Mouse (Mus musculus): ENCODE measurements at regions not wholly inside any gene's neighbourhood (a gene's known extent, or its start where the extent isn't known, plus 50 kb on each side); places are given as distances from the start of the nearest gene placed in this dataset.
"Not testable (repeated sequence)": the region's sequence is repeated elsewhere in the genome, so short reads cannot be mapped to it uniquely, and the experiment has no call there.

DNA sequence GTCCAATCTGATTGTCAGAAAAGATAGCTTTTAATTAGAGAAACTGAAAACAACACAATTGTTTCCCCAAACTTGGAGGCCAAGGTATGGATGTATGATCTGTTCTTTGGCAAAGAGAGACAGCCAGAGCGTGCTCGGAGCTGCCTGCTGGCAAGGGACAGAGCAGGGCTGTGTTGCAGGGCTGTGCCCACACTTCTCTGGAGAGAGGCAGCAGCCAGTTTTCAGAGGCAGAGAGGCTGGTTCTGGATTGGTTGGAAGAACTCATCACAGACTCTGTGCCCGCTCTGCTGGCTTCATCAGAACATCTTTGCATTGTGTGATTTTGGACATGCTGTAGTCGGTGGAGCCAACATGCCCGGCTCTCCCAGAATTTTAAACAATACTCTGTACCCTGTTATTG is 123.5 kb upstream of the St6galnac5 start:
- no peaks in the 10 kb centered on the region for H3K36me3 ChIP-seq (ENCODE audit: control insufficient read depth, insufficient read depth, low read length)
- H3K27me3 ChIP-seq (ENCODE audit: control insufficient read depth, insufficient read depth, low read length): no peaks in the 10 kb centered on the region
- no peak overlapping the region for H3K27ac ChIP-seq (replicated peaks; ENCODE audit: insufficient read depth, low read depth, low read length)
- H3K79me2 ChIP-seq (ENCODE audit: control insufficient read depth, insufficient read depth, low read length): no peaks in the 10 kb centered on the region
- no peak overlapping the region for H3K4me3 ChIP-seq (ENCODE audit: insufficient read depth, low read depth, low read length)
- 93% methylated on average over 5 of the region's 5 CpGs for WGBS
- DNase-seq (ENCODE audit: extremely low read depth, low read depth, low spot score): no peak
- TF ChIP-seq POLR2A (IDR thresholded peaks at IDR 0.05; ENCODE audit: extremely low read depth, insufficient read depth, low read length) (no peak), CTCF (IDR thresholded peaks at IDR 0.05; ENCODE audit: low read depth, low read length) (no peak)
- no peaks in the 10 kb centered on the region for H3K4me1 ChIP-seq (ENCODE audit: control insufficient read depth, insufficient read depth, low read length)
- H3K9ac ChIP-seq (ENCODE audit: low read depth, low read length): no peak overlapping the region

DNA sequence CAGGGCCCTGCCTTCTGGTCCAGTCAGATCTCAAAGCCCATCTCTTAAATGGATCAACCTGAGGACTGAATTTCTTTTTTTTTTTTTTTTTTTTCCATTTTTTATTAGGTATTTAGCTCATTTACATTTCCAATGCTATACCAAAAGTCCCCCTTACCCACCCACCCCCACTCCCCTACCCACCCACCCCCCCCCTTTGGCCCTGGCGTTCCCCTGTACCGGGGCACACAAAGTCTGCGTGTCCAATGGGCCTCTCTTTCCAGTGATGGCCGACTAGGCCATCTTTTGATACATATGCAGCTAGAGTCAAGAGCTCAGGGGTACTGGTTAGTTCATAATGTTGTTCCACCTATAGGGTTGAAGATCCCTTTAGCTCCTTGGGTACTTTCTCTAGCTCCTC is 108.5 kb upstream of the St6galnac5 start:
- 87% methylated on average over 4 of the region's 4 CpGs for WGBS
- DNase-seq (ENCODE audit: extremely low read depth, low read depth, low spot score); H3K27ac ChIP-seq (replicated peaks; ENCODE audit: insufficient read depth, low read depth, low read length); H3K79me2 ChIP-seq (ENCODE audit: control insufficient read depth, insufficient read depth, low read length); H3K4me3 ChIP-seq (ENCODE audit: insufficient read depth, low read depth, low read length); H3K4me1 ChIP-seq (ENCODE audit: control insufficient read depth, insufficient read depth, low read length); H3K9ac ChIP-seq (ENCODE audit: low read depth, low read length); H3K36me3 ChIP-seq (ENCODE audit: control insufficient read depth, insufficient read depth, low read length); H3K27me3 ChIP-seq (ENCODE audit: control insufficient read depth, insufficient read depth, low read length): not testable (repeated sequence)

DNA sequence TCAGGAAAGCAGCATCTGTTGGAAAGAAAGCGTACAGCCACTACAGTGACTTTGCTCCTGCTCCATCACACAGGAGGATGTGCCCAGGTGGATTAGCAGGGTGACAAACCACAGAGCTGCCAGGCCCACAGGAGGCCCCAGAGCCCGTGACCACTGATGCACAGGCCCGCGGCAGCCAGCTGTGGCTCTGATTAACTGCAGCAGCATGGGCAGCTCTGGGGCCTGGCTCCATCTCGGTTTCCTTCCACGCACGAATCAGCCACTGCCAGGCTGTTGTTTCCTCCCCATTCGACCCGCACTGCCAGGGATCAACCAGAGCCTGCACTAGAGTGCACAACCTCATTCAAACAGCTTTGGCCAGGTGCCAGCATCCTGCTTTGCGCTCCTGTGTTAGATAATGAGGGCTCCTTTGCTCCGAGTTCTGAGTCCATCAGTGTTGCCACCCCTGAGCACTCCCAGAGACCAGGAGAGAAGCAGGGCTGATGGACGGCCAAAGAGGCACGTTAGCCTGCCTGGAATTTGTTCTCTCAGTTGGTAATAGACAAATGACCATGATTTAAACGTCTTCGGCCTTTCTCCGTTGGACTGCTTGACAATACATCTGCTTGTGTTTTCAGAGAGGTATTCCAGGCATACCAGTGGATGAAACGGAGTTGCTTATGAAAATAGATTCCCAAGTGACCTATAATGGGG is 103.2 kb upstream of the St6galnac5 start:
- 67% methylated on average over 17 of the region's 17 CpGs for WGBS
- Histone ChIP-seq H3K9ac (ENCODE audit: low read depth, low read length) (no peak overlapping the region), H3K27ac (replicated peaks; ENCODE audit: insufficient read depth, low read depth, low read length) (no peak overlapping the region), H3K4me1 (ENCODE audit: control insufficient read depth, insufficient read depth, low read length) (no peaks in the 10 kb centered on the region), H3K79me2 (ENCODE audit: control insufficient read depth, insufficient read depth, low read length) (no peaks in the 10 kb centered on the region), H3K4me3 (ENCODE audit: insufficient read depth, low read depth, low read length) (no peak overlapping the region), H3K36me3 (ENCODE audit: control insufficient read depth, insufficient read depth, low read length) (no peaks in the 10 kb centered on the region), H3K27me3 (ENCODE audit: control insufficient read depth, insufficient read depth, low read length) (no peaks in the 10 kb centered on the region)
- no peak for DNase-seq (ENCODE audit: extremely low read depth, low read depth, low spot score)
- TF ChIP-seq POLR2A (IDR thresholded peaks at IDR 0.05; ENCODE audit: extremely low read depth, insufficient read depth, low read length) (no peak), CTCF (IDR thresholded peaks at IDR 0.05; ENCODE audit: low read depth, low read length) (no peak)

DNA sequence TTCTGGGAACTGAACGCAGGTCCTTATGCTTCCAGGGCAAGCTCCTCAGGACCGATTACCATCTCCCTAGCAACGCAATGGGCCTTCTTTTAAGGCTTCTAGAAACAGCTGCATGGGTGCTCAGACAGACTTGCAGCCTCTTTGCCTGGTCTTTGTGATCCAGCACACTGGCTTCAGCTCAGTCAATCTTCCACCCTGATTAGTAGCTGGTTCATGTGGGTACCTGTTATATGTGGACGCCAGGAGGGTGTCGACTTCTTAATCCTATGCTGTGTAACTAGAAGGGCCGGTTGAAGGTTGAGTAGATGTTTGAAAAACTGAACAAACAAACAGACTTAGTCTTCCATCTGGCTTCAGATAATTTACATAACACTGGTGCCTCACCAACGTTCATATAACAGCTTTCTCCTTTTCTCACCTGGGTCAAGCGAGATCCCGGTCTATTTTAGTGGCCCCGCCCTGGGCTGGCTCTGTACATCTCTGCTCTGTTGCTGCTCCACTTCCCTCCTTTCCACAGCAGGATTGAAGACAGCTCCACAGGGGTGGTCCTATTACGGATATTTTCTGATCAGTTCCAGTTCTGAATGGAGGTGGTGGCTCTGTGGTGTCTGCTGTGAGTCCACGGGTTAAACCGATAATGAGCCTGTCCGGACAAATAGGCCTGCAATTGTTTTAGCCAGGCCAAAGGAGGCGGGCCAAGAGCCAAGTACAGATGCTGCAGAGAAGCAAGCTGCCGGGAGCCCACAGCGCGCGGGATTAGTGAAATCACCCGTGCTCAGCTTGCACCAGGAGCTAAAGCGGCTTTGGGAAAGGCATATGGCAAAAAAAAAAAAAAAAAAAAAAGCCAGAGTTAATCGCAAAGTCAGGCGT is 102.4 kb upstream of the St6galnac5 start:
- no peaks in the 10 kb centered on the region for H3K4me1 ChIP-seq (ENCODE audit: control insufficient read depth, insufficient read depth, low read length)
- H3K27me3 ChIP-seq (ENCODE audit: control insufficient read depth, insufficient read depth, low read length): no peaks in the 10 kb centered on the region
- DNase-seq (ENCODE audit: extremely low read depth, low read depth, low spot score): no peak
- no peaks in the 10 kb centered on the region for H3K79me2 ChIP-seq (ENCODE audit: control insufficient read depth, insufficient read depth, low read length)
- H3K4me3 ChIP-seq (ENCODE audit: insufficient read depth, low read depth, low read length): no peak overlapping the region
- 78% methylated on average over 23 of the region's 23 CpGs for WGBS
- H3K9ac ChIP-seq (ENCODE audit: low read depth, low read length): no peak overlapping the region
- H3K27ac ChIP-seq (replicated peaks; ENCODE audit: insufficient read depth, low read depth, low read length): no peak overlapping the region
- TF ChIP-seq POLR2A (IDR thresholded peaks at IDR 0.05; ENCODE audit: extremely low read depth, insufficient read depth, low read length) (no peak), CTCF (IDR thresholded peaks at IDR 0.05; ENCODE audit: low read depth, low read length) (no peak)
- H3K36me3 ChIP-seq (ENCODE audit: control insufficient read depth, insufficient read depth, low read length): no peaks in the 10 kb centered on the region

DNA sequence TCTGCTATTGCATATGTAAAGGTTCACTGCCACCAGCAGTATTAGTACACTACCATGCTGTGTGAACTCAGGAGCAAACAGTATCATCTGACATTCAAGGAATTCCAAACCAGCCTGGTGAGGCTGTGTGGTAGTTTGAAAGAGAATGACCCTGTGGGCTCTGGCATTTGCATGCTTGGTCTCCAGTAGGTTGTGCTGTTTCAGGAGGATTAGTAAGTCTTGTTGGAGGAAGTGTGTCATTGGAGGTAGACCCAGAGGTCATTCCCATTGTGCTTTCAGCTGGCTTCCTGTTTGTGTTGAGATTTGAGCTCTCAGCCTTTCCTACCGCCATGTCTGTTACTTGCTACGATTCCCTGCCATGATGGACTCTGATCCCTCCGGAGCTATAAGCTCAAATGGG is 98.3 kb upstream of the St6galnac5 start:
- Histone ChIP-seq H3K9ac (ENCODE audit: low read depth, low read length) (no peak overlapping the region), H3K79me2 (ENCODE audit: control insufficient read depth, insufficient read depth, low read length) (no peaks in the 10 kb centered on the region), H3K27ac (replicated peaks; ENCODE audit: insufficient read depth, low read depth, low read length) (no peak overlapping the region), H3K36me3 (ENCODE audit: control insufficient read depth, insufficient read depth, low read length) (no peaks in the 10 kb centered on the region), H3K4me3 (ENCODE audit: insufficient read depth, low read depth, low read length) (no peak overlapping the region), H3K4me1 (ENCODE audit: control insufficient read depth, insufficient read depth, low read length) (no peaks in the 10 kb centered on the region), H3K27me3 (ENCODE audit: control insufficient read depth, insufficient read depth, low read length) (no peaks in the 10 kb centered on the region)
- DNase-seq (ENCODE audit: extremely low read depth, low read depth, low spot score): no peak
- 82% methylated on average over 3 of the region's 3 CpGs for WGBS
- TF ChIP-seq POLR2A (IDR thresholded peaks at IDR 0.05; ENCODE audit: extremely low read depth, insufficient read depth, low read length): no peak
- no peak for TF ChIP-seq CTCF (IDR thresholded peaks at IDR 0.05; ENCODE audit: low read depth, low read length)
